Mouse (Mus musculus): ENCODE data around the gene Thrb. TPM values are rescaled to one million over a fixed set of nuclear protein-coding genes. Genes with fewer than 3 reads are reported as not detected.

Gene Thrb
- polyA plus RNA-seq, 2 experiments = 0.86 to 2.5 TPM

DNA sequence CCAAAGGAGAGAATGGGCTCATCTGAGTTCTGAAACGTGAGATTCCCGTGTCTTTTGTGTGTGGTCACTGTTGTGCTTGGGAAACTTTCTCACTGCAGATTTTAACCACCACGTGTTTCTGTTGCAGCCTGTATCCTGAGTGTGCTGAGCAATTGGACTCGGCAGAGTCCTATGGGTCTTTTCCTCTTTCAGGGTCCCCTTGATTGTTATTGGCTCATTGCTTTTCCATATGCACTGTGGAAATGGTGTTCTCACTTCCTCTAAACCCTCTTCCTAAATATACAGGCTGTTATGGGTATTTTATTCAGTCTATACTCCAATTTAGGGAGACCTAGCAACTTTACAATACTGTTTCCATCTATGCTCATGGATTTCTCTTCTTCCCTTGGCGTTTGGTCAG is 152.4 kb downstream of the Thrb start:
- no peaks in the 10 kb centered on the region for H3K27me3 ChIP-seq (ENCODE audit: control insufficient read depth, insufficient read depth, low read length)
- ATAC-seq (ENCODE audit: insufficient read depth) = no peak
- TF ChIP-seq CTCF (IDR thresholded peaks at IDR 0.05; ENCODE audit: low read depth) = no peak
- TF ChIP-seq EP300 (IDR thresholded peaks at IDR 0.05; ENCODE audit: low read depth) = no peak
- 53% methylated on average over 5 of the region's 5 CpGs for WGBS (ENCODE audit: insufficient replicate concordance)
- H3K9me3 ChIP-seq (ENCODE audit: control insufficient read depth, low read length) = no peaks in the 10 kb centered on the region
- no peaks in the 10 kb centered on the region for H3K36me3 ChIP-seq (replicated peaks; ENCODE audit: control insufficient read depth, insufficient read depth, low read depth)
- no peak overlapping the region for H3K4me3 ChIP-seq (ENCODE audit: insufficient read depth in 1 of 2, low read depth in 2 of 2, low read length in 2 of 2)
- no peak overlapping the region for H3K4me2 ChIP-seq (ENCODE audit: low read depth)
- no peak for DNase-seq (ENCODE audit: low read depth in 3 of 3, low spot score in 3 of 3)
- no peak overlapping the region for H3K27ac ChIP-seq
- H3K4me1 ChIP-seq (replicated peaks; ENCODE audit: control insufficient read depth in 2 of 2, insufficient read depth in 2 of 2, low read length in 1 of 2) = no peaks in the 10 kb centered on the region
- H3K9ac ChIP-seq (replicated peaks) = no peak overlapping the region

DNA sequence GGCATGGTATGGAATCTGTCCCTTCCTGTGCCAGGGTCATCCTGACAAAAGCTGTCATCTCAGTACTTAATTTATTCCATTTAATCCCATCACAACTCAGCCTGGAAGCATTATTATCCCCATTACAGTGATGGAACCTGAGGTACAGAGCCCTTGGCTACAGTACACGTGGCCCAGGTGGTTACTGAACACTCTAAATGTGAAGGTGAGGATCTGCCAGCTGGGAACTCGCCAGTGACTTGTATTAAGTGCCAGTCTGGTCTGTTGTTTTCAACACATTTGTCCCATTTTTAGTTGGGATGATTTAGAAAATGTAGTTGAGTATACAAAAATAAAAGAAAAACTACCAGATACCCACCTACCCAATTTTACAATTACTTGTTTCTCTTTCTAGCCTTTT is 155.0 kb downstream of the Thrb start:
- no peak for ATAC-seq (ENCODE audit: insufficient read depth)
- Histone ChIP-seq H3K27me3 (ENCODE audit: control insufficient read depth, insufficient read depth, low read length) (no peaks in the 10 kb centered on the region), H3K36me3 (replicated peaks; ENCODE audit: control insufficient read depth, insufficient read depth, low read depth) (no peaks in the 10 kb centered on the region), H3K27ac (no peak overlapping the region), H3K9me3 (ENCODE audit: control insufficient read depth, low read length) (no peaks in the 10 kb centered on the region), H3K4me1 (replicated peaks; ENCODE audit: control insufficient read depth in 2 of 2, insufficient read depth in 2 of 2, low read length in 1 of 2) (no peaks in the 10 kb centered on the region), H3K4me3 (ENCODE audit: insufficient read depth in 1 of 2, low read depth in 2 of 2, low read length in 2 of 2) (no peak overlapping the region), H3K4me2 (ENCODE audit: low read depth) (no peak overlapping the region), H3K9ac (replicated peaks) (no peak overlapping the region)
- 27% methylated on average over 2 of the region's 2 CpGs for WGBS (ENCODE audit: insufficient replicate concordance)
- TF ChIP-seq CTCF (IDR thresholded peaks at IDR 0.05; ENCODE audit: low read depth) (no peak), EP300 (IDR thresholded peaks at IDR 0.05; ENCODE audit: low read depth) (no peak)
- DNase-seq (ENCODE audit: low read depth in 3 of 3, low spot score in 3 of 3) = no peak

DNA sequence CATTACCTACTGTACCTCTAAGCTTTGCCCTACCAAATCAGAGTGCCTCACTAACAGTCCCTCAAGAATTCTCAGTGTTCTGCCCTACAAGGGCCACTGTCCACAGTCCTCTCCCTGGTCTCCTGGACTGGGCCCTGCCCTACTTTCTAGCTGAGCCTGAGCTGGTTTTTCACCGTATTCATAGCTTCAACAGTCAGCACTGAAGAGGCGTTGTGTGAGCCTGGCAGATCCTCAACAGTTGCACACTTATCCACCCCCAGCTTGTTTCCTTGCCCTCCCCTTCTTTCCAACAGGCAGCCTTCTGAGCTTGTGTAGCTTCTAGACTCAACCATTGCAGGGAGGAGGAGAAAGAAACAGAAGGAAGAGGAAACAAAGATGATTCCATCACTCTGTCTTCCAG is 158.0 kb downstream of the Thrb start:
- H3K27ac ChIP-seq = no peak overlapping the region
- no peak overlapping the region for H3K9ac ChIP-seq (replicated peaks)
- H3K4me2 ChIP-seq (ENCODE audit: low read depth) = no peak overlapping the region
- no peaks in the 10 kb centered on the region for H3K4me1 ChIP-seq (replicated peaks; ENCODE audit: control insufficient read depth in 2 of 2, insufficient read depth in 2 of 2, low read length in 1 of 2)
- ATAC-seq (ENCODE audit: insufficient read depth) (no peak), DNase-seq (ENCODE audit: low read depth in 3 of 3, low spot score in 3 of 3) (no peak)
- no peak overlapping the region for H3K4me3 ChIP-seq (ENCODE audit: insufficient read depth in 1 of 2, low read depth in 2 of 2, low read length in 2 of 2)
- no peaks in the 10 kb centered on the region for H3K27me3 ChIP-seq (ENCODE audit: control insufficient read depth, insufficient read depth, low read length)
- TF ChIP-seq CTCF (IDR thresholded peaks at IDR 0.05; ENCODE audit: low read depth) = no peak
- no peak for TF ChIP-seq EP300 (IDR thresholded peaks at IDR 0.05; ENCODE audit: low read depth)
- 64% methylated on average over 2 of the region's 2 CpGs for WGBS (ENCODE audit: insufficient replicate concordance)
- no peaks in the 10 kb centered on the region for H3K36me3 ChIP-seq (replicated peaks; ENCODE audit: control insufficient read depth, insufficient read depth, low read depth)
- H3K9me3 ChIP-seq (ENCODE audit: control insufficient read depth, low read length) = no peaks in the 10 kb centered on the region

DNA sequence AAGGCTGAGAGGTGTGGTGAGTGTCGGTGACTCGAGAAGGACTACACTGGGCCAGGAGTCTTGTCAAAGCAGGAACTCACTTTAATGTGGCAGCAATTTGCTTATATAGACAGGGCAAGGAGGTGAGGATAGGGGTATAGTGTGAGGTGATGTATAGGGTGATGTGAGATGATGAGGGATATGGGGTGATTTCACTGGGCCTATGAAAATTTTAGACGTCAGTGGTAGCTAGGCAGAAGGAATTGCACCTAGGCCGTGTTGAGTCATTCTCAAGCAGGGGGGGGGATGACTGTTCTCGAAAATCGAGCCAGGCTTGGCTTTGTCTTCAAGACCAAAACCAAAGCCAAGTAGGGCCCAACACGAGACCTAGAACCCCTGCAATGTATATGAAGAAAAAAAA is 162.7 kb downstream of the Thrb start:
- no peak overlapping the region for H3K27ac ChIP-seq
- WGBS (ENCODE audit: insufficient replicate concordance) = 55% methylated on average over 7 of the region's 7 CpGs

DNA sequence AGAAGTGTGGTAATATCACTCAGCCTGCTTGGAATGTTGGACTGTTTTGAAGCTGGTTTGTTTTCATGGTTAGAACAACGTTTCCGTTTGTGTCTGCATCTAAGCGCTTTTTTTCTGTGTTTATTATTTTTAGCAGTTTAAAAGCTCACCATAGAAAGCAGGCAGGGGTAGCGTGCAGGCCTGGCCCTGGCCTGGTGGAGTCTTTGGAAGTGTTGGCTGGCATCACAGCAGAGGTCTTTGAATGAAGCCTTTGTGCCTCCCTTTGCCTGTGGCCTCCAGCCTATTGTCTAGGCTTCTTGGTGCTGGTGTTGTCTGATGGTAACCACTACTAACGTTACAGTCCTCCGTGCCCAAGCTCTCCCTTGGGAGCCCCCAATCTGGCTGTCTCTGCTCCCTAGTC is 167.3 kb downstream of the Thrb start:
- no peaks in the 10 kb centered on the region for H3K27me3 ChIP-seq (ENCODE audit: control insufficient read depth, insufficient read depth, low read length)
- DNase-seq (ENCODE audit: low read depth in 3 of 3, low spot score in 3 of 3) = no peak

More for the DNA sequence above, 162.7 kb downstream of the Thrb start:
- Histone ChIP-seq H3K4me2 (ENCODE audit: low read depth) (no peak overlapping the region), H3K4me3 (ENCODE audit: insufficient read depth in 1 of 2, low read depth in 2 of 2, low read length in 2 of 2) (no peak overlapping the region), H3K36me3 (replicated peaks; ENCODE audit: control insufficient read depth, insufficient read depth, low read depth) (no peaks in the 10 kb centered on the region), H3K9ac (replicated peaks) (no peak overlapping the region), H3K4me1 (replicated peaks; ENCODE audit: control insufficient read depth in 2 of 2, insufficient read depth in 2 of 2, low read length in 1 of 2) (no peaks in the 10 kb centered on the region), H3K9me3 (ENCODE audit: control insufficient read depth, low read length) (no peaks in the 10 kb centered on the region), H3K27me3 (ENCODE audit: control insufficient read depth, insufficient read depth, low read length) (no peaks in the 10 kb centered on the region)
- TF ChIP-seq CTCF (IDR thresholded peaks at IDR 0.05; ENCODE audit: low read depth) (no peak), EP300 (IDR thresholded peaks at IDR 0.05; ENCODE audit: low read depth) (no peak)
- DNase-seq (ENCODE audit: low read depth in 3 of 3, low spot score in 3 of 3) (no peak), ATAC-seq (ENCODE audit: insufficient read depth) (no peak)

More for the DNA sequence above, 167.3 kb downstream of the Thrb start:
- Histone ChIP-seq H3K9me3 (ENCODE audit: control insufficient read depth, low read length) (no peaks in the 10 kb centered on the region), H3K36me3 (replicated peaks; ENCODE audit: control insufficient read depth, insufficient read depth, low read depth) (no peaks in the 10 kb centered on the region), H3K4me1 (replicated peaks; ENCODE audit: control insufficient read depth in 2 of 2, insufficient read depth in 2 of 2, low read length in 1 of 2) (no peaks in the 10 kb centered on the region), H3K9ac (replicated peaks) (no peak overlapping the region), H3K4me3 (ENCODE audit: insufficient read depth in 1 of 2, low read depth in 2 of 2, low read length in 2 of 2) (no peak overlapping the region), H3K27ac (no peak overlapping the region), H3K4me2 (ENCODE audit: low read depth) (no peak overlapping the region)
- ATAC-seq (ENCODE audit: insufficient read depth) = no peak
- TF ChIP-seq EP300 (IDR thresholded peaks at IDR 0.05; ENCODE audit: low read depth) = no peak
- 56% methylated on average over 6 of the region's 6 CpGs for WGBS (ENCODE audit: insufficient replicate concordance)

Data from liver, embryonic 14.5 days (tissue).